Mouse (Mus musculus) kidney, embryonic 16.5 days (tissue): Measurements from ENCODE around the gene Pidd1. TPM values are rescaled to one million over a fixed set of nuclear protein-coding genes. Genes with fewer than 3 reads are reported as not detected.

Experiments used
- ATAC-seq: fragments of 200-750 bp; cut with Nextera tagmentation; 2 replicates; pipeline ENCODE4 v1.8.0; 2017; ENCODE audit warnings: moderate TSS enrichment; ENCODE audit not compliant: low FRiP score, low TSS enrichment
- H3K27ac ChIP-seq: fragments of 300-500 bp; sonication (generic); 2 replicates; pipeline ENCODE4 v1.5.1; 2014; ENCODE audit warnings: low read length
- H3K27me3 ChIP-seq: fragments of 300-500 bp; sonication (generic); 2 replicates; pipeline ENCODE4 v1.6.1; 2014; ENCODE audit warnings: low read length, control low read depth, mixed read lengths; ENCODE audit not compliant: insufficient read depth
- H3K36me3 ChIP-seq: fragments of 300-500 bp; sonication (generic); 2 replicates; pipeline ENCODE4 v1.6.1; 2014; ENCODE audit warnings: low read length, control low read depth, mixed read lengths; ENCODE audit not compliant: insufficient read depth
- H3K4me1 ChIP-seq: fragments of 300-500 bp; sonication (generic); 2 replicates; pipeline ENCODE4 v1.6.1; 2014; ENCODE audit warnings: low read length, control low read depth, mixed read lengths; ENCODE audit not compliant: insufficient read depth
- H3K4me2 ChIP-seq: fragments of 300-500 bp; sonication (generic); replicated peaks from 2 replicates; pipeline ENCODE4 v1.6.1; 2014; ENCODE audit warnings: low read depth, low read length
- H3K4me3 ChIP-seq: fragments of 300-500 bp; sonication (generic); 2 replicates; pipeline ENCODE4 v1.5.1; 2014; ENCODE audit warnings: mild to moderate bottlenecking, low read length
- H3K9ac ChIP-seq: fragments of 300-500 bp; sonication (generic); replicated peaks from 2 replicates; pipeline ENCODE4 v1.6.1; 2014; ENCODE audit warnings: low read length
- H3K9me3 ChIP-seq: fragments of 300-500 bp; sonication (generic); 2 replicates; pipeline ENCODE4 v1.6.1; 2016; ENCODE audit warnings: low read length, control low read depth
- WGBS: fragments of 180-500 bp; shearing (Covaris S2); extraction: QIAGEN DNeasy Blood & Tissue Kit; methylation state at CpG from one replicate; pipeline ENCODE4 v1.1.7; 2014; 5-methylcytosine and 5-hydroxymethylcytosine counted together
- polyA plus RNA-seq: library from polyadenylated mRNA; unstranded; fragments of >200 nt; fragmentation: Nextera tagmentation; extraction: Ambion mirVana; gene quantifications from 2 replicates; pipeline ENCODE4 v1.2.1, GENCODE M21; 2015

Pidd1 gene
- polyA plus RNA-seq, 1 experiment from 2014 or later, result 11.4 TPM

DNA sequence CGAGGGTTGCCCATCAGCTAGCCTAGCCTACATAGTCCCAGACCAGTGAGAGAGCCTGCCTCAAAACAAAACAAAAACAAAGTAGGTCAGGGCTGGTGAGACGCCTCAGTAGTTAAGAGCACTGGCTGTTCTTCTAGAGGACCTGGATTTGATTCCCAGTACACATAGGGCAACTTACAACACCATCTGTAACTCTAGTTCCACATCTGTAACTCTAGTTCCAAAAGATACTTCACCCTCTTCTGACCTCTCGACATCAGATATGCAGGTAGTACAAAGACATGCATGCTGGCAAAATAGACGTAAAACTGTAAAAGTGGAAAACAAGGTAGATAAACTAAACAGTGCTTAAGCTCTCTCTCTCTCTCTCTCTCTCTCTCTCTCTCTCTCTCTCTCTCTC lies 20.0 kb downstream of the Pidd1 start:
- Histone ChIP-seq H3K4me2 (no peak overlapping the region), H3K9ac (no peak overlapping the region), H3K27me3 (no peaks in the 10 kb centered on the region), H3K9me3 (no peaks in the 10 kb centered on the region), H3K4me1 (peaks cover 3% of the 10 kb centered on the region), H3K36me3 (no peaks in the 10 kb centered on the region), H3K27ac (no peak overlapping the region), H3K4me3 (no peak overlapping the region)
- 70% methylated on average over 4 of the region's 4 CpGs for WGBS
- no peak for ATAC-seq

DNA sequence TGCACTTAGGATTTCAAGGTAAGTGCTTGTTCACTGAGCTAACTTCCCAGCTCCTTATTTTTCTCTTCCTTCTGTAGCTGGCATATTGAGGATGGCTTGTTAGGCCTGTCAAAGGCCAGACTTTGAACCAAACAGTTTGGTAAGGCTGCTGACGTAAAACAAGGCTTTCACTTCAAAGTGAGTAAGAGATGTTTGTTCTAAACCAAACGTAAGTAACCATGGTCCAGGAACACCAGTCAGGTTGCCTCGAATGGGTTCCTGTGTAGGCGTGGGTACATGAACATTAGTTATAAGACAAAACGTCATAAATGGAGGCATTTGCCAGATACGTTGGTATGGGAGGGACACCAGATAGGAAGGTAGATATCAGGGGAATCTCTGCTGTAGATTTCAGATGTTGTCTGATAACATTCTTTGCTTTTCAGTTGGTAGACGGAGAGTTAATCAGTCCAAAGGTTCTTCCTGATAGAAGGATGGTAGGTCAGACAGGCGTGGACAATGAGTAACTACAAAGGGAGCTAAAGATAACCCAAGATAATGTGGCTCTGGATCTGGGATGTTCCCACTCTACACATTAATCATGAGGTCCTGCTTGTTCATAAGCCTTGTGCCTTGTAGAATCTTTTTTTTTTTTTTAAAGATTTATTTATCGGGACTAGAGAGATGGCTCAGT lies 23.7 kb downstream of the Pidd1 start:
- Histone ChIP-seq H3K9ac (no peak overlapping the region), H3K27ac (no peak overlapping the region), H3K4me3 (no peak overlapping the region), H3K36me3 (no peaks in the 10 kb centered on the region), H3K4me1 (peaks cover 4% of the 10 kb centered on the region; the same call in 1 of the 2 replicates), H3K9me3 (no peaks in the 10 kb centered on the region), H3K27me3 (no peaks in the 10 kb centered on the region), H3K4me2 (no peak overlapping the region)
- no peak for ATAC-seq
- WGBS, result 77% methylated on average over 9 of the region's 9 CpGs

DNA sequence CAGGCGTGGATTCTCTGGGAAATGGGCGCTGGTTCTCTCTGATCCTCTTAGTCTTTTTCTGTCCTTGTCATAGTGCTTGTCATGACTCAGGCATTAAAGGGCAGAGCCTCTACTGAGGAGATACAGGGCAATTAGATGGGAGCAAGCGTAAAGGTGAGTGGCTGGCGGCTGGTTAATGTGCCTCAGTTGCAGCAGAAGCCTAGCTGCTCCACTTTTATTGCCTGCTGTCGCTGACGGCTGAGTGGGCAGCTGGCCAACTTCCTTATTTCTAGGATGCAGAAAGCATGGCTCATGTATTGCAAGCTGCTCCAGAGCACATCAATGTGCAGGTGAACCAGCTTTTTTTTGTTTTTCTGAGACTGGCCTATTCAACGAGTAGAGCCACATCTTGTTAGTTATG lies 24.9 kb downstream of the Pidd1 start:
- Histone ChIP-seq H3K4me1 (peaks cover 10% of the 10 kb centered on the region), H3K27ac (no peak overlapping the region), H3K9me3 (no peaks in the 10 kb centered on the region), H3K36me3 (no peaks in the 10 kb centered on the region), H3K4me3 (no peak overlapping the region), H3K9ac (peak overlapping the region; percentile 38; the same call in 1 of the 2 replicates), H3K4me2 (no peak overlapping the region), H3K27me3 (no peaks in the 10 kb centered on the region)
- 41% methylated on average over 7 of the region's 7 CpGs for WGBS
- ATAC-seq, result no peak

DNA sequence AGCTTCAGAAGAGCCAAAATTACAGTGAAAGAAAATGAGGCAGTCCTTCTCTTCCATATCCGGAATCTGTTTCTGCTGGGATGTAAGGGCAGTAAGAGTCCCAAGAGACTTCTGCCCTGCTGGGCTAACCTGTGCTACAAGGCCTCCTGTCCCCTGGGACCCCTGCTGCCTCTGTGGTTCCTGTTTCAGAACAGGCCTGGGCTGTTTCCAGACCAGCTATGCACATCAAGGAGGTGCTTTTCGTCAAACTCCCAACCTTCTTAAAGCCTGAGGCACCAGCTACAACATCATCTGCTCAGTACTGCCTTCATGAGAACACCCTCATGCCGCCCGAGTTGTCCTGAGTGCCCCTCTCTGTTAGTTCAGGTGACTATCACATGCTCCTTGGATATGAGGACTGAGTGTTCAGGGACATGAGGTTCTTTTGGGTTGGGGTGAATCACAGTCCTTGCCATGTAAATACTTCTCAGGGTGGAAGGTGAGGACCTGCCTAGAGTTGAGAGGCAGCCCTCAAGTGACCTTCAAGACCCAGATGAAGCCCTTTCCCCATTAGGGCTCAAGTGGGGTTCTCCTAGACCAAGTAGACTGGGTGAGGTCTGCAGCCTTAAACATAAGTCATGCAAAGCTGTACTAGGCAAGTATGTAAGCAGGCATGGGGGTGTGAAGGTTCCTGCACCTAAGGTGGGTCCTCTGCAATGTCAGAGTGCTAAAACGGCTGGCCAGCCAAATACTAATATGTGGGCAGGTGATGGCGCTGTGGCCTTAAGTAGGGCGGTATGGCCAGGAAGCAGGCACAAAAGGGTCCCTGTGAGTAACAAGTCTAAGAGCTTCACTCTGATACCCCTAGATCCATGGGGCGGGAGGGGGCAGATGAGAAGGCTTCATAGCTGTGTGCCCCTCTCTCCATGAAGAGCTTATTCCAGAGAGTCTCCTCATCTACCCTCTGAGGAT lies 25.8 kb downstream of the Pidd1 start:
- WGBS, result 68% methylated on average over 8 of the region's 8 CpGs
- no peaks in the 10 kb centered on the region for H3K27me3 ChIP-seq

DNA sequence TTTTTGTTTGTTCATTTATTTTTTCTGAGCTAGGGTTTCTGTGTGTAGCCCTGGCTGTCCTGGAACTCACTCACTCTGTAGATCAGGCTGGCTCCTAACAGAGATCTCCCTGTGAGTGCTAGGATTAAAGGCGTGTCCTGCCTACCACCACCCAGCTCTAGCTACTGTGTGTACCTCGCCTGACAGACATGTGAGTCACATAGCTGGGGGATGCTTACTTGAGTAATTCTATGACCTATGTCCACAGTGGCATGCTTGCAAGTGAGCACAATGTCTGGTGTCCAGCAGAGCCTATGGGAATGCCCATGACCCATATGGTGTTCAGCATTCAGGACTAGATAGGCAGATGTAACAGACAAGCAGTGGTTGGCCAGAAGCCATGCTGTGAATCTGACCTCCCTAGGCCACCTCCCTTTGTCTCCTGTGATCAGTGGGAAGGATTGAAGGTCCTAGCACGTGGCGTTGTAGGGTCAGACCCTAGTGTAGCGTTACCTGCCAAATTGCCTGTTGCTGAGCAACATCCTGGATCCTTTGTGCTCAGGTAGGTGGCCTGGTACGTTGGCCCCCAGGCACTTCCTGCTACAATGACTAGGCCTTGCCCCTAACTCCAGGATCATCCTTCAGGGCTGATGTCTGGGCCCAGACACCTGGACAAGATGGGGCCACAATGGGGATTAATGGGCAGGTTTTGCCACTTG lies 27.5 kb downstream of the Pidd1 start:
- Histone ChIP-seq H3K9me3 (no peaks in the 10 kb centered on the region), H3K4me2 (no peak overlapping the region), H3K4me3 (no peak overlapping the region), H3K4me1 (peaks cover 17% of the 10 kb centered on the region), H3K9ac (no peak overlapping the region), H3K36me3 (no peaks in the 10 kb centered on the region), H3K27me3 (no peaks in the 10 kb centered on the region), H3K27ac (no peak overlapping the region)
- no peak for ATAC-seq
- WGBS, result 83% methylated on average over 6 of the region's 6 CpGs

More for the DNA sequence above, 25.8 kb downstream of the Pidd1 start:
- no peak for ATAC-seq
- H3K4me1 ChIP-seq, result peaks cover 13% of the 10 kb centered on the region
- no peak overlapping the region for H3K27ac ChIP-seq
- no peak overlapping the region for H3K4me2 ChIP-seq
- H3K9ac ChIP-seq, result no peak overlapping the region
- no peaks in the 10 kb centered on the region for H3K9me3 ChIP-seq
- H3K36me3 ChIP-seq, result no peaks in the 10 kb centered on the region
- H3K4me3 ChIP-seq, result no peak overlapping the region

DNA sequence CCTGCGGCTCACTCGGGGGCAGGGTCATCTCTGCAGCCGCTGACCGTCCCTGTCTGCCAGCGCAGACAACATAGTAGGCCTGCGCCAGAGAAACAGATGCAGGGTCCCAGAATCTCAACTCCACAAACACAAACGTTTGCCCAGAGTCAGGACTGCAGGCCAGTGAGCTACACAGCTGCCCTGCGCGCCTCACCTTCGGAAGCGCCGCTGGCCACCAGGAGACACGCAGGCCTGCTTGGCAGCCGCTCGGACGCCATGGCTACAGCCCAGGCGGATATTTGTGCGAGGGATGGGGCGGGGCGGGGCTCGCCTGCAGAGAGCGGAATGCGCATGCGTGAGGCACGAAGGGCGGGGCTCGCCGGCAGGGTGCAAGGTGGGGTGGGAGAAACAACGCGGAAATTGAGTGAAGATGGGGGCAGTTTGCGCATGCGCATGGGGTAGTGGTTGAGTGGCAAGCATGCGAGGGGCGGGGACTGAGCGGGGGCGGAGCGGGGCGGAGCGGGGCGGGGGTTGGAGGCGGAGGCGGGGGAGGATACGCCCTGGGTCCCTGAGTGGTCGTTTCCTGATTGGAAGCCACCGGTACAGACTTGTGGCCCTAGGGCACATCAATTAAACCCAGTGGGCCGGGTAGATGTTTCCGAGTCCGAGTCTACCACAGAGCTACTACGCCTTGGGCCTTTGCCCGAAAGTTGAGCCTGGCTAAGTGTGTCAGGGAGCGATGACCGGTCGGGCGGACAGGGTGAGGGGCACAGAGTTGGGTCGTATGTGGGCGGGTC lies 29.8 kb downstream of the Pidd1 start, which contains the start of gene Gatd1:
Gene Gatd1 (minus strand): TSS at position 328 of the 776 bp plus-strand sequence.
- no peaks in the 10 kb centered on the region for H3K27me3 ChIP-seq
- peak within 1 kb of the TSS; percentile 84 for H3K4me3 ChIP-seq
- WGBS, result under 1% methylated on average over 54 of the region's 56 CpGs
- peak within 1 kb of the TSS; percentile 89 for H3K9ac ChIP-seq
- peaks cover 17% of the 10 kb centered on the region for H3K36me3 ChIP-seq
- H3K4me1 ChIP-seq, result peaks cover 19% of the 10 kb centered on the region
- H3K9me3 ChIP-seq, result no peaks in the 10 kb centered on the region
- H3K27ac ChIP-seq, result peak within 1 kb of the TSS; percentile 92
- peak within 1 kb of the TSS; percentile 93 for H3K4me2 ChIP-seq
- ATAC-seq, result peak; percentile 92

DNA sequence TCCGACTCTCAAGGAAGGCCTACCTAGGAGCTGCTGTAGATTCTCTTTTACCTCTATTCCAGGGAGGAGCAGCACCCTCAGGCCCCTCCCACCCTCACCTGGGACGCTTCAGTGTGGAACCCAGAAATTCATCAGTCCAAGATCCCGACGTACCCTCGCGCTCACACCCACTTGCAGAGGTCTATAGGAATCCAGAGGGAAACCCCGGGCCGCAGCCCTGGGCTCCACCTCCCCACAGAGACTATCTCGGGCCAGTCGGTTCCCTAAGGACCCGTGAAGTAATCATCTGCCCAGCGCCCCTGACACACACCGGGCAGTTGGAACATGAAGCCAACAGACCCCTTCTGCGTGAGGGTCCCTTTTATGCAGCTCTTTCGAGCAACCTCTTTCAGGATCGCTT lies 30.5 kb downstream of the Pidd1 start:
- Histone ChIP-seq H3K27me3 (no peaks in the 10 kb centered on the region), H3K9me3 (no peaks in the 10 kb centered on the region), H3K4me2 (peak overlapping the region; percentile 93), H3K27ac (peak overlapping the region; percentile 92), H3K4me3 (peak overlapping the region; percentile 84), H3K4me1 (peaks cover 15% of the 10 kb centered on the region), H3K9ac (peak overlapping the region; percentile 89), H3K36me3 (peaks cover 20% of the 10 kb centered on the region)
- WGBS, result 2% methylated on average over 16 of the region's 16 CpGs
- peak; percentile 25 for ATAC-seq

DNA sequence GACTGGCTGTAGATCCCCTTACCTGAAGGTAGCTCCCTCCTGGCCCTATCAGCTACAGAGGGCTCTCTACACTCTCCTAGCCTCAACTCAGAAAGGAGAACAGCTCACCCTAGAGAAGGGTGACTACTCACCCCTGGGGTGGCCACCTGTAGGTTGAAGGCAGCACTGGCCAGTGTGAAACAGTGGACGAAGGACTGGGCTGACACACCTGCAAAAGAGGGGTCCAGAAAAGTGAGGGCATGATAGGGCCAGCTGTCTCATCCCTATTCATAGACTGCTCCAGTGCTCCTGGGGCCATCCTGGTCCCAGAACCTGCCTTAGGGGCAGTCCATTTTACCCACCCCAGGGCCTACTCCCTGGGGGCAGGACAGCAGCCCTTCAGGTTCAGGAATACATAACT lies 32.2 kb downstream of the Pidd1 start:
- H3K27ac ChIP-seq, result no peak overlapping the region
- 87% methylated on average over 1 of the region's 1 CpGs for WGBS

DNA sequence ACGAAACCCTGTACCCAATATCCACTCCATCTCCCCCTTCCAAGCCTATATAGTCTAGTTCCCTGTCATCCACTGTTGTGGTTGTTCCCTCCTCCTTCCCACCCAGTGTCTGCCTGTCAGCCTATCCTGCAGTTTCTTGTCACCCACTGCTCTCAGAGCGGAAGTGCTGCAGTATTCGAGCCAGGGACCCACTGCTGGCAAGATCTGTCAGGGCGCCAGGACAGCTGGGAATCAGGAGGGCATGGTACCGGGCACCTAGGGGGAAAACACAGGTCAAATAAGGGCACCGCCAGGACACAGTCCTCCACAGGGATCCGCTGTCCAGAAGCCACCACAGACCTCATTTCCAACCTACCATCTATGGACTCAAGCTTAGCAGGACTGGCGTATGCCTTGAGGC lies 33.2 kb downstream of the Pidd1 start:
- WGBS, result 93% methylated on average over 8 of the region's 8 CpGs

More for the DNA sequence above, 32.2 kb downstream of the Pidd1 start:
- peaks cover 15% of the 10 kb centered on the region for H3K4me1 ChIP-seq
- no peak overlapping the region for H3K4me3 ChIP-seq
- peaks cover 24% of the 10 kb centered on the region for H3K36me3 ChIP-seq
- H3K9ac ChIP-seq, result no peak overlapping the region
- H3K9me3 ChIP-seq, result no peaks in the 10 kb centered on the region
- no peaks in the 10 kb centered on the region for H3K27me3 ChIP-seq
- H3K4me2 ChIP-seq, result no peak overlapping the region
- no peak for ATAC-seq

More for the DNA sequence above, 33.2 kb downstream of the Pidd1 start:
- no peak overlapping the region for H3K9ac ChIP-seq
- H3K4me2 ChIP-seq, result no peak overlapping the region
- H3K4me1 ChIP-seq, result peaks cover 15% of the 10 kb centered on the region
- no peaks in the 10 kb centered on the region for H3K9me3 ChIP-seq
- H3K27me3 ChIP-seq, result no peaks in the 10 kb centered on the region
- no peak overlapping the region for H3K27ac ChIP-seq
- no peak overlapping the region for H3K4me3 ChIP-seq
- ATAC-seq, result no peak
- H3K36me3 ChIP-seq, result peaks cover 24% of the 10 kb centered on the region
